Mouse (Mus musculus): Measurements from ENCODE around the gene Gm11634.

- no peak for TF ChIP-seq CTCF (conservative IDR thresholded peaks at IDR 0.05; ENCODE audit: low read length)
- no peak for TF ChIP-seq NANOG (IDR thresholded peaks at IDR 0.05; ENCODE audit: borderline replicate concordance, low read length)
Observed at GRCm38 (mm10) chr11:101626995-101627856, 28.2 kb upstream of the Gm11634 start, which contains the start of gene Rdm1.
